Mouse (Mus musculus): ENCODE data around the gene Igsf9b. TPM values are rescaled to one million over a fixed set of nuclear protein-coding genes. Genes with fewer than 3 reads are reported as not detected.

The Igsf9b gene
- polyA plus RNA-seq, 1 experiment from 2014 or later: not detected

DNA sequence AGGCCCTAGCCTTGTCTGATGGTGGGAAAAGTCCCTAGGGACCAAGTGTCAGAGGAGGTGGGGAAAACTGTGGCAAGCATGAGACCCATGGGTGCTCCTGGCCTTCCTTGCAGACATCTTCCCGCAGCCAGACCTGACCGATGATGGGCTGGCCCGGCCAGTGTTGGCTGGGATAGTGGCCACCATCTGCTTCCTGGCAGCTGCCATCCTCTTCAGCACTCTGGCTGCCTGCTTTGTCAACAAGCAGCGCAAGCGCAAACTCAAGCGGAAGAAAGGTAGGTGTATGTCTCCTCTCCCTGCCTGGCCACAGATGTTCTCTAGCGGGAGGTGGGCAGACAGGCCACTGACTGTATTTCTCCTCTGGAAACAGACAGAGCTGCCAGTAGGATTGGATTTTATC lies 32.5 kb downstream of the Igsf9b start:
- 95% methylated on average over 7 of the region's 7 CpGs for WGBS (ENCODE audit: missing documents)
- Histone ChIP-seq H3K36me3 (ENCODE audit: inconsistent target) (no peaks in the 10 kb centered on the region), H3K27ac (no peak overlapping the region), H3K79me2 (ENCODE audit: inconsistent target) (no peaks in the 10 kb centered on the region), H3K4me3 (ENCODE audit: inconsistent target) (no peak overlapping the region)

DNA sequence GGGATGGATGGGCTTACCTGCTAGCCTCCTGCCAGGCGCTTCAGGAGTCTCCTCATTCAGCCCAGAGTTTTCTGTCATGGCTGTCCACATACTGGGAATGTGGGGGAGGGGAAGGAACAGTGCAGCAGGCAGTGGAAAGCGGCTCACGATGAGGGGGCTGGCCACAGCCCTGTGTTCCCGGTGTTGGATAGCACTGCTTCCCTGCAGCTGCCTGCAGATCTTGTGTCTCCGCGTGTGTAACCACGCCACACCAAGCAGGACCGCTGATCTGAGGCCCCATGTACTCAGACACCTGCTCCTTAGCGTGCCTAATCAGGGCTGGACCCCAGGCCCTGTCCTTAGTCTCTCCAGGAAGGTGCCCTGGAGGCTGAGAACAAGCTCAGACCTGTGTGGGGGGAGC lies 35.9 kb downstream of the Igsf9b start:
- WGBS (ENCODE audit: missing documents): 80% methylated on average over 8 of the region's 9 CpGs
- H3K4me3 ChIP-seq (ENCODE audit: inconsistent target): no peak overlapping the region
- H3K79me2 ChIP-seq (ENCODE audit: inconsistent target): no peaks in the 10 kb centered on the region
- H3K27ac ChIP-seq: no peak overlapping the region
- H3K36me3 ChIP-seq (ENCODE audit: inconsistent target): no peaks in the 10 kb centered on the region

DNA sequence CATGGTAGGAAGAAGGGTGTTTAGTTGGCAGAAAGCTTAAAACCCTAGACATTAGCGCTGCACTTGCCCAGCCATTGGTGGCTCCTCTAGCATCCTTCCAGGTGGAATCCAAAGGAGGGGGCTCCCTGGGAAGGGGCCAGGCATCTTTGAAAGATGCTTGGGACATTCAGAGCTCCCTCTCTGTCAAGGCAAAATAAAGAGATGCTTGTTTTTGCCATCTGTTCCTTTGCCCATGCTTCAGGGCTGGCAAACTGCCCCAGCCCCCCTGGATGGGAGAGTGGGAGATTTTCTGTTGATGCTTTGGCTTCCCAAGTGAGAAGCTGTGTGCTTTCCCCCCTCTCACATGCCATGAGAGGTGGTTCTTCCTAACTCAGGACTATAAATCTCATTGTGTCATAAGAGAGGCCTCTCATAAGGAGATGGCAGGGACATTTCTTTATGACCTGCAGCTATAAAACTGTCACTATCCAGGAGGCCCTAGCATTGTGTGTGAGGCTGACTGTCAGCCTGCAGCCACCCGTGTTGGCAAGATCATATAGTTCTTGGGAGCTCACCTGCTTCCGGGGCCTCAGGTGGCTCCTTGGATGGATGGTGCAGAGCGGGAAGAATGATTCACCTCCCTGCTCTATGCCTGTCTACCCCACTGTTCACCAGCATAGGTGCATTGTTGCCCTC lies 38.1 kb downstream of the Igsf9b start:
- Histone ChIP-seq H3K4me3 (ENCODE audit: inconsistent target) (no peak overlapping the region), H3K27ac (no peak overlapping the region), H3K36me3 (ENCODE audit: inconsistent target) (no peaks in the 10 kb centered on the region), H3K79me2 (ENCODE audit: inconsistent target) (no peaks in the 10 kb centered on the region)
- 91% methylated on average over 4 of the region's 4 CpGs for WGBS (ENCODE audit: missing documents)

DNA sequence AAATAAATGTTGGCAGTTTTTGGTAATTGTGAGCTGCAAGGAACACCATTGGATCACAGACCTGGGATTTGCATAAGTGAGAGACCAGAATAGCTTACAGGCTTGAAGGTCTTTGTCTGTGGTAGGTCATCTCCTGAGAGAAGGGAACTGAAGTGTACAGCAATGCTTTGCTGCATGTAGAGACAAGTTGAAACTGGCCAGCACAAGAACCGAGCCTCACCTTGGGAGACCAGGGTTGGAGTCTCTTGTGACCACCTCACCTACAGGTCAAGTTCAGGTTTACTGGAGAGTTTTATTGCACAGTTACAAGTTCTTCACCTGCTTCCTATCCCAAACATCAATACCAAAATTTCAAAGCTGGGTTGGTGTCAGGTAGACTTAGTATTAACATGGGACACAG lies 40.2 kb downstream of the Igsf9b start:
- Histone ChIP-seq H3K79me2 (ENCODE audit: inconsistent target) (no peaks in the 10 kb centered on the region), H3K4me3 (ENCODE audit: inconsistent target) (no peak overlapping the region), H3K27ac (no peak overlapping the region), H3K36me3 (ENCODE audit: inconsistent target) (no peaks in the 10 kb centered on the region)
- WGBS (ENCODE audit: missing documents): 100% methylated on average over 1 of the region's 1 CpGs

DNA sequence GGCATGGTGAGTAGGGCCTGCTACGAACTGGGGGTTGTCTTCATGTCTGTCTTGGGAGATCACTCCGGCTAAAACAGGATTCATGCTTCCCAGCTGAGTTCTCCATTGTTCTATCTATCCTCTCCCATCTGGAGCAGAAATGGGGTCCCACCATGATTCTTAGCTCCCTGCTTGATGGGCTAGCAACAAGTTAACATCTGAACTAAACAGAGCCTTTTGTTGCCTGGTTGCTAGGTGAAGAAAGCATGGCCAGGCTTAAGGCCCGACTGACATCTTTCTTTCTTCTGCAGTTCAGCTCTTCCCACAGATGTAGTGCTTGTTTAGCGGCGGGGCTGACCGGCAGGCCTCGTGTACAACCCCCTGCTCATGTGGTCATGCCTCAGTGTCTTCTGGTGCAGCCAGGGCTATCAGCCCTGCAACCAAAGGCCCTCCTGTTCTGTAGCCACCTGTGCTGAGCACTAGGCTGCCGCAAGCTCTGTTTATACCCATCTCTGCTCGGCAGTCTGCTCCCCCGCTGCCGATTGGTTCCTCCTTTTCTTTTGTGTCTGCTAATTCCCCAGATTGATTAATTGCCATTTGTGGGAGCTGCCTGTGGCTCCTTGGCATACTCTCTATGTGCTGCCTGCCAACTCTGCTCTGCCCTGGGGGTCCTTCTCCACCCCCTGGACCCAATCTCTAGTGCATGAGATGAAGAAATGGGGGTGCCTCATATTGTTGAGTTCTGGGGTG lies 47.7 kb downstream of the Igsf9b start:
- Histone ChIP-seq H3K36me3 (ENCODE audit: inconsistent target) (no peaks in the 10 kb centered on the region), H3K27ac (no peak overlapping the region), H3K4me3 (ENCODE audit: inconsistent target) (no peak overlapping the region), H3K79me2 (ENCODE audit: inconsistent target) (no peaks in the 10 kb centered on the region)
- 89% methylated on average over 11 of the region's 11 CpGs for WGBS (ENCODE audit: missing documents)

DNA sequence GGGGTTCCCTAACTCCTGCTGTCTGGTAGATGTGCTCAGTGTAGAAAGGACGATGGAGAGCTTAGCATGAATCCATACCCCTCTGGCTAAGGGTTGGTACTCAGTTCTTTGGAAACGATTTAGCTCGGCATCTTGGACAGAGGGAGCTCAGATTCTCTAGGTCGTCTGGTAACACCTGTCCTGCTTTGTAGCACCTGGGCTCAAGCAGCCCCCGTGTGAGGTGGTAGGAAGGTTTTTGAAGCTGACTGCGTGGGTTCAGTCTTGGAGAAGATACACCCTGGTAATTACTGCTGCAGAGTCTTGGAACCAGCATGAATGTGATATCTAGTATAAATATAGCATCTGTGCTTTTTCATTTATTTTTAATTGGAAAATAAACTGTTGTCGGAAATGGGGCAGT lies 54.1 kb downstream of the Igsf9b start:
- no peaks in the 10 kb centered on the region for H3K36me3 ChIP-seq (ENCODE audit: inconsistent target)
- no peaks in the 10 kb centered on the region for H3K79me2 ChIP-seq (ENCODE audit: inconsistent target)
- H3K4me3 ChIP-seq (ENCODE audit: inconsistent target): no peak overlapping the region
- no peak overlapping the region for H3K27ac ChIP-seq
- WGBS (ENCODE audit: missing documents): 83% methylated on average over 7 of the region's 7 CpGs

DNA sequence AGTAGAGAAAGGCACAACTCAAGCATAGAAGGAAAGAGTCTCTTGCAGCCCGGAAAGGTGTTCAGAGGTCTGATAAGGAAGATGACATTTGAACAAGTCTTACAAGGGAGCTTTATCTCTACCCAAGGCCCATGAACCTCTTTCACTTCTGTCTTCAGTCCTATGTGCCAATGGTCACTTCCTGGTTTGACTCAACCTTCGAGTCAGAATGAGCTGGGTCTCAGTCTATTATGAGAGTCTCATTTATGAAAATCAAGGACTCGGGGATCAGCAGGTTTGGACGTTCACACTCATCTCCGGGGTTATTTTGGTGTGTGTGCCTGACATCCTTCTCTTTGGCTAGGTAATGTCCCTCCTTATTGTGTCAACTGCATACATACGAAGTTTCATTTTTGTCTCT lies 58.9 kb downstream of the Igsf9b start:
- no peak overlapping the region for H3K27ac ChIP-seq
- H3K79me2 ChIP-seq (ENCODE audit: inconsistent target): no peaks in the 10 kb centered on the region
- WGBS (ENCODE audit: missing documents): 82% methylated on average over 6 of the region's 6 CpGs
- no peak overlapping the region for H3K4me3 ChIP-seq (ENCODE audit: inconsistent target)
- H3K36me3 ChIP-seq (ENCODE audit: inconsistent target): no peaks in the 10 kb centered on the region

DNA sequence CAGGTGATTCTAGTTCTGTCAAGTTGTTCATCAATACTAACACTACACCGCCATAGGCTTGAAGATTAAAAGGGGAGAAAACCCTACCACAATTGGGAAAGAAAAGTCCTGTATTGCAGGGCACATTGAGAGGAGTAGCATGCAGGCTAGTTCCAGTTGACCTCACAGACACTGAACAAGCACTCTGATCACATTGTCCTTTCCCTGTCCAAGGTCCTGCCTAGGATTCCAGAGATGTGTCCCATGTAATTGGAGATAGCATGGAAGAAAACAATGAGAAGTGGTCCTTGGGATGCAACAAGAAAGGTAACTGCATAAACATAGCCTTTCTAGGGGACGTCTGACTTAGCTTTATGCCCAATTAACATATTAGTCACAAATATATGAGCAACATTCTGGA lies 68.2 kb downstream of the Igsf9b start:
- no peak overlapping the region for H3K4me3 ChIP-seq (ENCODE audit: inconsistent target)
- WGBS (ENCODE audit: missing documents): 70% methylated on average over 1 of the region's 2 CpGs
- no peaks in the 10 kb centered on the region for H3K79me2 ChIP-seq (ENCODE audit: inconsistent target)
- no peaks in the 10 kb centered on the region for H3K36me3 ChIP-seq (ENCODE audit: inconsistent target)
- H3K27ac ChIP-seq: no peak overlapping the region

DNA sequence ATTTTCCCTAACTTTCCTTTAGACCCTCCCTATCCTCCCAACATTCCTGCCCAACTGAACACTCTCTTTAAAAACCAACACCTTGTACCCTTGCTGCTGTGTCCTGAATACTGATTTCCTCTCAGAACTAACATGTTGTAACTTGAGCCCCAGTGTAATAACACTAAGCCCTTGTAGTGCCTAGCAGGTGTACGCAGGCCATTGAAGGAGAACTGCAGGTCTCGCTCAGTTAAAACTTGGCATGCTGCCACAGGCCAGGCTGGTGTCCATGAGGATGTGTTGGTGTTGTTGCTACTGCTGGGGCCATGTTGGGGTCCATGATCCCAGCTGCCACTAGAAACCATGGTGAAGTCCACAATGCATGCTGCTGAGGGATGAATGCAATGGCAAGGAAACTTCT lies 70.1 kb downstream of the Igsf9b start:
- Histone ChIP-seq H3K4me3 (ENCODE audit: inconsistent target) (no peak overlapping the region), H3K79me2 (ENCODE audit: inconsistent target) (no peaks in the 10 kb centered on the region), H3K36me3 (ENCODE audit: inconsistent target) (no peaks in the 10 kb centered on the region), H3K27ac (no peak overlapping the region)
- 95% methylated on average over 2 of the region's 2 CpGs for WGBS (ENCODE audit: missing documents)

DNA sequence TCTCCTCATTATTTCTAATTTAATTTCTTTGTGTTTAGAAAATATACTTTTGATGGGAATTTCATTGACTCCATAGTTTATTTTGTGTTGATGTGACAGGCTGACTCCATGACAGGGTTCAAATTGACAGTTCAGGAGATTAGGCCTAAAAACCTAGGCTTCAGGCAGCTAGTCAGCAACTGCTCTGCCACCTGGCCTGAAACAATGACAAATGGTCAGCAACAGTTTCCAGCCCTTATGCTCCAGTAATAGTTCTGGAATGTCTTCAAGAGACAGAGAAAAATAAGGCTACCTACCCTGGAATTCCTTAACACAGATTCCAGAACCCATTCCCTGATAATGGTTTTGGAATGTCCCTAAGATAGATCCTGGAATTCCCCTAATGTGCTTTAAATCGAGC lies 76.7 kb downstream of the Igsf9b start:
- Histone ChIP-seq H3K79me2 (ENCODE audit: inconsistent target) (no peaks in the 10 kb centered on the region), H3K36me3 (ENCODE audit: inconsistent target) (no peaks in the 10 kb centered on the region), H3K4me3 (ENCODE audit: inconsistent target) (no peak overlapping the region), H3K27ac (no peak overlapping the region)
- 62% methylated on average over 1 of the region's 1 CpGs for whole genome bisulfite sequencing (ENCODE audit: missing documents)

DNA sequence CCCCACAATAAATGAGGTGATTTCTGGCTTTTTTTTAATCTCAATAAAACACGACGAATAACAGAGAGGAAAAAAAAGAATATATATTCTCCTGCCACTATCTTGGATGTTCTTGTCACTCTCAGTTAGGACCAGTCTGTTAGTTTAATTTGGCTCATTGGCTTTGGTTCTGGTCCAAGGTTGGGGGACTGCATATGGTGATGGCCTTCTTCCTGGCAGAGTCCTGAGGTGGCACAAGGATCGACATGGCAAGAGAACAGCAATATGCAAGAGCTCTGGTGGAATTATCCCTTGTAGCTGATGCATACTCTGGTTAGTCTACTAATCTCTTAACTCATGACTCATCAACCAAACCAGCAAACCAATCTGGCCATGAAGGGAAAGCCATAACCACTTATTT lies 87.9 kb downstream of the Igsf9b start:
- H3K4me3 ChIP-seq (ENCODE audit: inconsistent target): no peak overlapping the region
- 91% methylated on average over 3 of the region's 3 CpGs for WGBS (ENCODE audit: missing documents)
- no peak overlapping the region for H3K27ac ChIP-seq
- H3K79me2 ChIP-seq (ENCODE audit: inconsistent target): no peaks in the 10 kb centered on the region
- H3K36me3 ChIP-seq (ENCODE audit: inconsistent target): no peaks in the 10 kb centered on the region

DNA sequence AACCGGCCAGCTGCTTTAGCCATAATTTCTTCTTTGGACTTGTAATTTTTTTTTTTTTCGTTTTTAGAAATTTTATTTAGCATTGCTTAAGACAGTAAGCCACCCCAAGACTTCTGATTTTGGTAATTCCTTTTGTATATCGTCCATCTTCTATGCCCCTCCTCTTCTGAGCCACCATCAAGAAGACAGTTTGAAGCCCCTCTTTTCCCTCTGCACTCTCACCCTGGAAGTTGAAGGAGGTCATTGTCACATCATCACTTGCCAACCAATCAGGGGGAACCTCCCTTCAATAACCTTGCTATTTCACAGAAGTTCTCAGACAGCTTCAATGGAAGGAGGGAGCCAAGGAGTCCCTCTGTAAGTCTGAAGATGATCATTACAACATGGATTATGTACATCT lies 97.5 kb downstream of the Igsf9b start, which contains the start of gene Spata19:
Gene Spata19, plus strand, starts transcription at position 301 of the 400 bp plus-strand sequence.
- no peak within 1 kb of the TSS for H3K4me3 ChIP-seq (ENCODE audit: inconsistent target)
- 80% methylated on average over 3 of the region's 3 CpGs for WGBS (ENCODE audit: missing documents)

DNA sequence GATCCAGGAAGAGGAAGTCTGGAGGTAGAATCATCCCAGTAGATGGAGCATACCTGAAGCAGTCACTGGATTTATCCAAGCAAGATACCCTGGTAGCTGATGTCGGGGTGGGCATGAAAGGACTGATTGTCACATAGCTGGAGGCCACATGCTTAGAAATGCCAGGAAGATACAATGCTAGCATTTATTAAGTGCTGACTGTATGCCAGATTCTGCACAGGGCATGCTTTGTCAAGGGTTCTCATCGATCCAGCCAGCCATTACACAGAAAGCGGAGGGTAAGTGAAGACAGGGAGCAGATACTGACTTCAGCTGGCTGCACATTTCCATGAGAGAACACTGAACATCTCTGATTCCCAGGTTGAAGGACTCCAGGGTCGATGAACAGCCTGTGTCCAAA lies 102.2 kb downstream of the Igsf9b start:
- Histone ChIP-seq H3K36me3 (ENCODE audit: inconsistent target) (no peaks in the 10 kb centered on the region), H3K27ac (no peak overlapping the region), H3K4me3 (ENCODE audit: inconsistent target) (no peak overlapping the region), H3K79me2 (ENCODE audit: inconsistent target) (no peaks in the 10 kb centered on the region)
- 86% methylated on average over 4 of the region's 4 CpGs for WGBS (ENCODE audit: missing documents)

More for the DNA sequence above, 97.5 kb downstream of the Igsf9b start, which contains the start of gene Spata19:
- Histone ChIP-seq H3K79me2 (ENCODE audit: inconsistent target) (no peaks in the 10 kb centered on the region), H3K27ac (no peak within 1 kb of the TSS), H3K36me3 (ENCODE audit: inconsistent target) (no peaks in the 10 kb centered on the region)

Measured in macrophage (primary cell).